Mouse (Mus musculus): ENCODE data around the gene Rpl3. TPM values are rescaled to one million over a fixed set of nuclear protein-coding genes. Genes with fewer than 3 reads are reported as not detected.

Gene Rpl3
- polyA plus RNA-seq, 1 experiment from 2014 or later, result 670 TPM

DNA sequence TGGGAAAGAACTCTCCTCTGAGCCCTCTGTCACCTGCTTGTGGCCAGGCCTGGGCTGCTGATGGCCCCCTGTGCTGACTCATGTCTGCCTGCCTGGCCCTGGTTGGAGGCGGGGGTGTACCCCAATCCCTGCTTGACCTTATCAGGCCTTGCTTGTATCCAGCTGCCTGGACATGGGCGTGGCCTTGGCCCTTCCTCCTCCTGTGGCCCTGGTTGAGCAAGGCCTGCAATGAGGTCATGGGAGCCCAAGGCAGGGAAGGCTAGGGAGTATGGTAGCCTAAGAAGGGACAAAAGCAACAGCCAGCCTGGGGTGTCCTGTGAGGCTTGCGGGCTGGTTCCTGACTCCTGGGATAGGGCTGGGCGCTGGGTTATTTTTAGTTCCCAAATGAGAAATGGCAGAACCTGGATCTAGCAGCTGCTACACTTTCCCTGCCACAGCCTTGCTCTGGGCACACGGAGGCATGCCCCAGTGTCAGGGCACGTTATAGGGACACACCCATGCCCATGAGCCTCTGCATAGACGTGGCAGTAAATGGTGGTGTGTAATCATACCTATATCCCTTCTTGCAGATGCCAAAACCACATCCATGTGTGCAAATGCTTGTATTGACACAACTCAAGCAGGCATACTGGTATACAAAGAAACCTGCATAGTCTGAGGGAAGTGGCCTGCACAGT, 37.5 kb downstream of the Rpl3 start:
- H3K36me3 ChIP-seq, result no peaks in the 10 kb centered on the region
- H3K27ac ChIP-seq, result no peak overlapping the region
- WGBS, result 85% methylated on average over 7 of the region's 7 CpGs
- H3K4me2 ChIP-seq (replicated peaks), result no peak overlapping the region
- peaks cover 13% of the 10 kb centered on the region for H3K4me1 ChIP-seq
- H3K27me3 ChIP-seq, result no peaks in the 10 kb centered on the region
- H3K4me3 ChIP-seq, result no peak overlapping the region
- H3K9ac ChIP-seq, result no peak overlapping the region
- ATAC-seq (ENCODE audit: low FRiP score), result no peak
- H3K9me3 ChIP-seq (replicated peaks), result no peaks in the 10 kb centered on the region

DNA sequence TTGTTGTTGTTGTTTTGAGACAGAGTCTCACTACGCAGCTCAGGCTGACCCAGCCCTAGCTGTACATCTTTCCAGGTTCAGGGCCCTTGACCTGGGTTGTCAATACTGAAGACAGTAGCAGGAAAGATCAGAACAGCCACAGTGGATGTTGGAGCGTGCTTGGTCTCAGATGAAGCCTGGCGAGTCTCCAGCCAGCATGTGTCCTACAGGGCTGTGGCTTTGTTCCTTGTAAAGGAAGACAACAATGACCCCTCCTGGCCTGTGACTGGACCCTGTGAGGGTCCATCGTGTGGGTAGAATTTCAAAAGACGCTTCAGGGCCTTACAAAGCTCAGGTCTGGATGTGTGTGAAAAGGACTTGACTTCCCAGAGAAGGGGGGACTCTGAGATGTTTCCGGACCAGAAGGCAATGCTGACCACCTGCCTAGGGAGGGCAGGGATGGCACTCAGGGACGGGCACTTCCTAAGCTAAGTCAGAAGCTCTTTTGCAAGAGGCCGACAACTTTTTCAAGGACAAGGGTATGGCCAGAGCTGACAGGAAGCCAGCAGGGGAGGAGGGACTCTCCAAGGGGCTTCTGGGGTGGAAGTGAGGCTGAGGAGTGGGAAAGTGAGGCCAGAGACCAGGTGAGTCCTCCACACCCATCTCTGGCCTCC, 38.2 kb downstream of the Rpl3 start:
- H3K27ac ChIP-seq, result no peak overlapping the region
- 53% methylated on average over 8 of the region's 8 CpGs for WGBS
- H3K4me1 ChIP-seq, result peaks cover 13% of the 10 kb centered on the region
- H3K9ac ChIP-seq, result no peak overlapping the region
- H3K27me3 ChIP-seq, result no peaks in the 10 kb centered on the region
- no peaks in the 10 kb centered on the region for H3K9me3 ChIP-seq (replicated peaks)
- no peaks in the 10 kb centered on the region for H3K36me3 ChIP-seq
- ATAC-seq (ENCODE audit: low FRiP score), result no peak
- H3K4me2 ChIP-seq (replicated peaks), result no peak overlapping the region
- H3K4me3 ChIP-seq, result no peak overlapping the region

DNA sequence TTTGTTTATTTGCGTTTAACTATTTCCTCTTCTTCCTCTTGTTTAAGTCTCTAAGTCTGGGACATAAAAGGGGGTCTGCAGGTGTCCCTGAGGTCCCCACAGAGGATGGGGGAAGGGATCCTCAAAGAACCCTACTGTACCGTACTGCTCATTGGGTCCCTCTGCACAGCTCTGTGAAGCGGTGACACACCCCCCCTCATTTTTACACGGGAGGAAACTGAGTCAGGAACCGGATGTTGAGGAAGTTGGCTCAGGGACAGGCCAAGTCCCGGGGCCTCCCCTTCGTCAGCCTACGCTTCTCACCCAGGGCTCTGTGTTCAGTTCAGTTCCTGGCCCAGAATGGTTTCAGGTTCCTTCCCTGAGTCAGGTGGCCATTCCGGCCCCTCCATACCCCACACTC, 39.9 kb downstream of the Rpl3 start:
- Histone ChIP-seq H3K9me3 (replicated peaks) (no peaks in the 10 kb centered on the region), H3K9ac (no peak overlapping the region), H3K4me1 (peaks cover 12% of the 10 kb centered on the region), H3K27ac (no peak overlapping the region), H3K27me3 (no peaks in the 10 kb centered on the region; the same call in 1 of the 2 replicates), H3K4me3 (no peak overlapping the region), H3K36me3 (no peaks in the 10 kb centered on the region), H3K4me2 (replicated peaks) (no peak overlapping the region)
- whole genome bisulfite sequencing, result 84% methylated on average over 9 of the region's 9 CpGs
- no peak for ATAC-seq (ENCODE audit: low FRiP score)

DNA sequence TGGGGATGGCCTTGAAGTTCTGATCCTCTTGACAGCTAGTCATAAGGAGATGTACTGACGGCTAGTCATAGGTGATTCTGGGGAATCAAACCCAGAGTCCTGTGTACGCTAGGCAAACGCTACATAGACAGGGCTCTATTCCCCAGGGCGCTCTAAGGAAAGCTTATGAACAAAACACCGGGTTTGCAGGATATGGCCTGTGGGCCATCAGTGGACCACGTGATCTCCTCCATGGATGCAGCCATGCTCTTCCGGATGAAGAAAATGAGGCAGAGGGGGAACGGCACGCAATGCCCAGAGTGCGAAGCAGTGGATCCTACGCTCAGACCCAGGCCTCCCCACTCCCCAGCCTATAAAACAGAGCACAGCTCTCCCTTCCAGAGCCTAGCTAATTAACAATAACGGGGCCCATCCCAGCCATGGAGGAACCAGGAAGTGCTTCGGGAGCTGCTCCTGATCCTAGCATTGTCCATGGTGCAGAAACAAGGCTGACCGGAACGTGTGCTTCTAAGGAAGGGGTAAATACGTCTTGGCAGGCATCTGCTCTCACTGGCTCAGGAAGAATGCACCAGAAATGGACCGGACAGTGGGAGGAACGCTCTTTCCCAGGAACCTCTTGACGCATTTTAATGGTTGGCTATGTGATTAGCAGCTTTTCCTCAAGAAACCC, 40.4 kb downstream of the Rpl3 start:
- no peak overlapping the region for H3K27ac ChIP-seq
- no peak for ATAC-seq (ENCODE audit: low FRiP score)

DNA sequence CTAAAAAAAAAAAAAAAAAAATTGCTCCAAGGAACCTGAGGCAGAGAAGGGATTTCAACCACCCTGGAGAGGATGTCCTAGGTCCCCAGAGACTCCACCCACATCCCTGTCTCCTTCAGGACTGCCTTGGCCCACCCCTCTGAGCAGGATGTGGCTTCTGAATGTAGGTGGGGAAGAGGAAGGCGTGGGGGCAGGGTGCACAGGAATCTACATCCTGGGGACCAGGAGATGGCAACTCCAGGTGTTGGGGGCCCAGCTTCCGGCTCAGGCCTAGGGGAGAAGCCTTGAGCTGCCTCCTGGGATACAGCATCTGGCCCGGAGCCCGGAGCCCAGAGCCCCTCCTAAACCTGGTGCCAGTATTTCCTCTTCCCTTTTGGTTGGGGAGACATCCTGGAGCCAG, 41.6 kb downstream of the Rpl3 start:
- H3K27ac ChIP-seq, result no peak overlapping the region
- no peaks in the 10 kb centered on the region; the same call in 1 of the 2 replicates for H3K27me3 ChIP-seq
- no peaks in the 10 kb centered on the region for H3K4me1 ChIP-seq
- no peak overlapping the region for H3K9ac ChIP-seq
- no peaks in the 10 kb centered on the region for H3K36me3 ChIP-seq
- no peak overlapping the region for H3K4me3 ChIP-seq
- ATAC-seq (ENCODE audit: low FRiP score), result no peak
- H3K4me2 ChIP-seq (replicated peaks), result no peak overlapping the region
- H3K9me3 ChIP-seq (replicated peaks), result peaks cover 7% of the 10 kb centered on the region
- 70% methylated on average over 4 of the region's 4 CpGs for WGBS

More for the DNA sequence above, 40.4 kb downstream of the Rpl3 start:
- no peak overlapping the region for H3K9ac ChIP-seq
- H3K4me2 ChIP-seq (replicated peaks), result no peak overlapping the region
- no peaks in the 10 kb centered on the region for H3K36me3 ChIP-seq
- H3K4me3 ChIP-seq, result no peak overlapping the region
- peaks cover 8% of the 10 kb centered on the region for H3K4me1 ChIP-seq
- WGBS, result 84% methylated on average over 19 of the region's 19 CpGs
- no peaks in the 10 kb centered on the region for H3K9me3 ChIP-seq (replicated peaks)
- H3K27me3 ChIP-seq, result no peaks in the 10 kb centered on the region; the same call in 1 of the 2 replicates

DNA sequence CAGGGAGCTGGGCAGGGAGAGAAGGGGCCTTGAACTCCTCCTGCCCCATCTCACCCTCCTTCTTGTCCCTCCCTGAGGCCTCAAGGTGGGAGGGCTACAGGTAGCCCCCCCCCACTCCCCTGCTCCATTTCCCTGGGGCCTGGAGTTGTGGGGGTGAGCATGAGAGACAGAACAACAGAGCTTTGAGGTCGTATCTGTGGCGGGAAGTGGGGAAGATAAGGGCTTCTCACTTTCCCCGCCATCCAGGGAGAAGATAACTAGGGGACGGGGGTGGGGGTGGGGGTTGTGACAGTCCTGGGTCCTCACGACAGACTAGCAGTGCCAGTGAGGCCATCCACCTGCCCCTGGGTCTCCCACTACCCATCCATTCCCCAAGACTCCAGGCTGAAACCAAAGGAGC, 43.7 kb downstream of the Rpl3 start:
- H3K4me3 ChIP-seq, result no peak overlapping the region
- H3K9me3 ChIP-seq (replicated peaks), result peaks cover 7% of the 10 kb centered on the region
- ATAC-seq (ENCODE audit: low FRiP score), result no peak
- no peaks in the 10 kb centered on the region; the same call in 1 of the 2 replicates for H3K27me3 ChIP-seq
- H3K4me2 ChIP-seq (replicated peaks), result no peak overlapping the region
- H3K36me3 ChIP-seq, result no peaks in the 10 kb centered on the region
- H3K27ac ChIP-seq, result no peak overlapping the region
- H3K9ac ChIP-seq, result no peak overlapping the region
- no peaks in the 10 kb centered on the region for H3K4me1 ChIP-seq
- WGBS, result 50% methylated on average over 5 of the region's 5 CpGs

DNA sequence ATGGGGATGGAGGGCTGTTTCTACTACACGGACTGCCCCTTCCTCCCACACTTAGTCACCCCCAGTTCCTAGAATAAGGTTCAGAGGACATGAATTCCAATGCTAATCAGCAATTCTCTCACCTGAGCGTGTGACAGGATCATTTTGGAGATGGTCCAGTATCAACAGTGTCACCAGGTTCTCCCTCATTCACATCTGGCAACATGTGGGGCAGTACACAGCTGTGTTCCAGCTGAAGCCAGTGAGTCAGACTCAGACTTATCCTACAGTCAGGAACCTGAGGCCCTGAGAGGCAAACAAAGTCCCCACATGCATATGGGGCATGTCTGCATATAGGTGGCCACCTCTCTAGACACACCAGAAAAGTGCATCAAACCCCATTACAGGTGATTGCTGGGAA, 44.4 kb downstream of the Rpl3 start:
- H3K36me3 ChIP-seq, result no peaks in the 10 kb centered on the region
- H3K9me3 ChIP-seq (replicated peaks), result peaks cover 7% of the 10 kb centered on the region
- no peak overlapping the region for H3K27ac ChIP-seq
- no peak overlapping the region for H3K9ac ChIP-seq
- ATAC-seq (ENCODE audit: low FRiP score), result no peak
- no peak overlapping the region for H3K4me2 ChIP-seq (replicated peaks)
- no peaks in the 10 kb centered on the region for H3K4me1 ChIP-seq
- H3K27me3 ChIP-seq, result no peaks in the 10 kb centered on the region; the same call in 1 of the 2 replicates
- no peak overlapping the region for H3K4me3 ChIP-seq
- WGBS, result 74% methylated on average over 2 of the region's 2 CpGs

DNA sequence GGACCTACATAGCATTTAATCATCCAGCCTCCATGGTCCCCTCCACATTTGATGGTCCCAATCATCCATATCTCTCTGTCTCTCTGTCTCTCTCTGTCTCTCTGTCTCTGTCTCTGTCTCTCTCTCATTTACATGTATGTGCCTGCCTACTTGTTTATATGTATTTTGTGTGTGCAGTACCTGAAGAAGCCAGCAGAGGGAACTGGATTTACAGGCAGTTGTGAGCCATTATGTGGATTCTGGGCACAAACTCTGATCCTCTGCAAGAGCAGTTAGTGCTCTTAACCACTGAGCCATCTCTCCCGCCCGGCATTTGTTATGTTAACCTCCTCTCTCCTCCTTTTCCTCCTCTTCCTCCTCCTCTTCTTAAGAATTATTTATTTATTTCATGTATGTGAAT, 45.9 kb downstream of the Rpl3 start:
- H3K27ac ChIP-seq, result no peak overlapping the region
- H3K4me1 ChIP-seq, result no peaks in the 10 kb centered on the region
- no peak for ATAC-seq (ENCODE audit: low FRiP score)
- H3K4me3 ChIP-seq, result no peak overlapping the region
- H3K4me2 ChIP-seq (replicated peaks), result no peak overlapping the region
- H3K36me3 ChIP-seq, result no peaks in the 10 kb centered on the region
- peaks cover 7% of the 10 kb centered on the region for H3K9me3 ChIP-seq (replicated peaks)
- no peaks in the 10 kb centered on the region; the same call in 1 of the 2 replicates for H3K27me3 ChIP-seq
- 100% methylated on average over 2 of the region's 2 CpGs for WGBS
- H3K9ac ChIP-seq, result no peak overlapping the region

DNA sequence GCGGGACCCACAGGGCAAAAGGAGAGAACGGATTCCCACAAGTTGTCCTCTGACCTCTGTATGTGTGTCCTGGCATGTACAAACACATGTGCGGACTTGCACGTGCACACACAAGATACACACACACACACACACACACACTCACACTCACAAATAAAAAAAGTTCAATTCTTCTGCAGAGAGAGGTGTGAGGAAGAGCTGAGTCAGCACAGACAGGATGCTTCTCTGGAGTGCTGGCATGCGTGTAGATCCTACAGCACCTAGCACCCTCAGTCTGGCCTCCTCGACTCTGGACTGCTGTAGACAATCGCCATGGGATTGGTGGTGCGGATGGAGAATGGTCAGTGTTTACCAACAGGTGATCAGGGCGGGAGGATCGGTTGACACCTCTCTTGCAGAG, 47.4 kb downstream of the Rpl3 start:
- Histone ChIP-seq H3K9ac (no peak overlapping the region), H3K9me3 (replicated peaks) (peaks cover 7% of the 10 kb centered on the region), H3K36me3 (no peaks in the 10 kb centered on the region), H3K27me3 (no peaks in the 10 kb centered on the region; the same call in 1 of the 2 replicates), H3K4me1 (no peaks in the 10 kb centered on the region), H3K27ac (no peak overlapping the region), H3K4me3 (no peak overlapping the region), H3K4me2 (replicated peaks) (no peak overlapping the region)
- no peak for ATAC-seq (ENCODE audit: low FRiP score)
- 89% methylated on average over 10 of the region's 10 CpGs for WGBS

DNA sequence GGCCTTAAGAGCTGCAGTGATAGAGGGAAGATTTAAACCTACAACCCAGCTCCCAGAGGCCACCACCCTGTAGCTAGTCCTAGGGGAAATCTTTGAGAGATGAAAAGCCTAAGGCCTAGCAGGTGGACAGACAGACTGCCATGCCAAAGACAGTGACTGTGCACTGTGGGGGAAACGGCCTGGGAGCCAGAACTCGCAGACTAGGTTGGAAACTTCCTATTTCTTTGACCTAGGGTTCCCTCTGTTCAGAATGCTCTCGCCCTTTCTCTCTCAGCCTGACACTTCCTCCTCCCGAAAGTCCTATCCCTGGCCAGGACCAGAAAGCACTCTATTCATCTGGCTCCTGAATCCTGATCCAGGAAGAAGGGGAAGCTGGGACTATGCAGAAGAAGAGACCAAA, 49.5 kb downstream of the Rpl3 start:
- H3K27me3 ChIP-seq, result no peaks in the 10 kb centered on the region; the same call in 1 of the 2 replicates
- H3K9ac ChIP-seq, result no peak overlapping the region
- peaks cover 7% of the 10 kb centered on the region for H3K9me3 ChIP-seq (replicated peaks)
- H3K4me1 ChIP-seq, result no peaks in the 10 kb centered on the region
- no peak overlapping the region for H3K4me2 ChIP-seq (replicated peaks)
- H3K4me3 ChIP-seq, result no peak overlapping the region
- no peak overlapping the region for H3K27ac ChIP-seq
- no peak for ATAC-seq (ENCODE audit: low FRiP score)
- no peaks in the 10 kb centered on the region for H3K36me3 ChIP-seq
- WGBS, result 73% methylated on average over 4 of the region's 4 CpGs

DNA sequence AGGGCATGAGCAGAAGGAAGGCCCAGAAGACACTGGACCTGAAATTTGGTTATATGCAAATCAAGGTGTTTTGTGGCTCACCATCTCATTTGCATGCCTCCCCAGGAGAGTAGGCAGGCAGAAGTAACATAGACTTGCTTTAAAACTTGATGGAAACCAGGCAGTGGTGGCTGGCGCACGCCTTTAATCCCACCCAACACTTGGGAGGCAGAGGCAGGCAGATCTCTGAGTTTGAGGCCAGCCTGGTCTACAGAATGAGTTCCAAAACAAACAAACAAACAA, 53.6 kb downstream of the Rpl3 start:
- no peak overlapping the region for H3K4me2 ChIP-seq (replicated peaks)
- no peaks in the 10 kb centered on the region for H3K36me3 ChIP-seq
- H3K27me3 ChIP-seq, result no peaks in the 10 kb centered on the region
- 98% methylated on average over 2 of the region's 2 CpGs for WGBS
- H3K4me3 ChIP-seq, result no peak overlapping the region
- no peak overlapping the region for H3K27ac ChIP-seq
- no peak for ATAC-seq (ENCODE audit: low FRiP score)
- H3K4me1 ChIP-seq, result no peaks in the 10 kb centered on the region
- no peaks in the 10 kb centered on the region for H3K9me3 ChIP-seq (replicated peaks)
- H3K9ac ChIP-seq, result no peak overlapping the region

DNA sequence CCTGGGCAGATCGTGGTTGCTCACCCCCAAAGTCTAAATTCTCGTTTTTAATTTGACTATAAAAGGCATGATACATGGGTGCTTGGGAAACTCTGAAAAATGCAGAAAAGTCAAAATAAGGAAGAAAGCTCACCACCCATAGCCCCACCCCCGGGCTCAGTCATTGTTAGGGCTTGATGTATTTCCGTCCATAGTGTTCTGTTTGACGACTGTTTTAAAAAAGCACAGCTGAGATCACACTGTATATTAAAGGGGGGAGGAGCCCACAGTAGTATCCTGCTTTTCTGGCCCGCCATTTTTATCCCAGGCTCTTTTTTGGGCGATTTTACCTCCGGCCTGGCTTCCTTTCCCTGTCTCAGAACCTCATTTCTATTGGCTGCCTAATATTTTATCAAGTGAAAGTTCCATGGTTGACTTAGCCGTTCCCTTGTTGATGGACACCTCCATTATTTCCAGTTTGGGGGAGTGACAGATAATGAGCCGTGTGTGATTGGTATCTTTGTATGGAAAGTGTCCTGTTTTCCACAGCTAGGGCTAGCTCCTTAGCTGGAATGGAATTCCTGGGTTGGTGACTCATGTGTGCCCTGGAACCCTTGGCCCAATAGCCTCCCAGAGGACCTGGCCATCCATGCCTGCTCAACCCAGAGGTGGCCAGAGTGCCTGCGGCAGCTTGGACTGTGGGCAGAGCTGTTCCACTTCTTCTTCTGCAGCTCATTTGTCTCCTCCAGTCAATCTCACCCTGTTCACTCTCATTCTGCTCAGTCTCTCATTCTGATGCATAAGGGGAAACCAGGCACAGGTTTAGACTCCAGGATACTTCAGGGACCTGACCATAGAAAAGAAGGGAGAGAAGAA, 54.2 kb downstream of the Rpl3 start:
- ATAC-seq (ENCODE audit: low FRiP score), result no peak
- Histone ChIP-seq H3K27me3 (no peaks in the 10 kb centered on the region), H3K36me3 (no peaks in the 10 kb centered on the region), H3K9ac (no peak overlapping the region), H3K9me3 (replicated peaks) (no peaks in the 10 kb centered on the region), H3K27ac (no peak overlapping the region), H3K4me2 (replicated peaks) (no peak overlapping the region), H3K4me3 (no peak overlapping the region), H3K4me1 (no peaks in the 10 kb centered on the region)
- 79% methylated on average over 11 of the region's 11 CpGs for WGBS
